Mouse (Mus musculus): ENCODE data around the gene C8g.

DNA sequence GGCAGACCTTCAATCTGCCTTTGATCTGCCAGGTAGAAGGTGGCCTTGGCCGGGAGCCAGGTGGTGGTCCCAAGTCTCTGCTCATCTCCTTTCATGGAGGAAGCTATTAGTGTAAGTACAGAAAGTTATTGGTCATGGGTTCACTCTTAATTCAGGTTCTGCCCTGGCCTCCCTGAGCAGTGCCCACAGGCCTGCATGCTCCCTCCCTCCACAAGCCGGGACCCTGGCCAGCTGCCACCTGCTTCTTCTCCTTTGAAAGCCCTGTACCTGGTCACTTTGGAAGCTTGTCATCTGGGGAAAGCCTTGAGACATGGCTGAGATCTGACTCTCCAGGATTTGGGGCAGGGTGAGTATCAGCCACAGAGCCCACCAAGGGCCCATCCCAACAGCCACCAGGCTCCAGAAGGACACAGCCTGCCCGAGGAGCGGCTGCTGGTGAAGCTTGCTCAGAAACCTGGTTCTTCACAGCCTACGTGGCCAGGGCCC, 8.0 kb downstream of the C8g start, which contains the start of gene Lcn12:
- TF ChIP-seq POLR2A (IDR thresholded peaks at IDR 0.05; ENCODE audit: insufficient read length, low read depth) (no peak), TCF3 (IDR thresholded peaks at IDR 0.05; ENCODE audit: insufficient read length, low read depth) (no peak), CEBPB (IDR thresholded peaks at IDR 0.05; ENCODE audit: insufficient read depth, poor library complexity, severe bottlenecking) (no peak), USF1 (IDR thresholded peaks at IDR 0.05; ENCODE audit: low read depth) (no peak)

Measured in myocyte (in vitro differentiated cells).